17 mouse cellular contexts compared by ENCODE assay signal in the genomic region with DNA sequence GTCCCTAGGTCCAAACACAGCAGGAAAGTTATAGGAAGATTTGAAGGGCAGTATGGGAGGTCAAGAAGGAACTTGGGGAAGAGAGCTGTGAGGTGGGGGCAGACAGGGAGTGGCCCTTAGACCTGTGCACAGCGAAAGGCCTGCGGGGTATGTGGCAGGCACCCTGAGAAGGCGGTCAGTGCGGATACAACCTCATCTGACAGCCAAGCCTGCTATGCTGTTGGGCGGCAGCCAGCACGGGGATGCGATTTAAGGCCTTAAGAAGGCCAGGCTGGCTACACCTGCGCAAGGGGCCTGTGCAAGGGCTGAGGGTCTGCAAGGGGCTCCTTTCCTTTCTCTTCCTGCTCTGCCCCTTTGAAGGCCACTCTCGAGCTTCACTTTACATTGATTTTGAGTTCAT.
DNase-seq lines count a peak whose midpoint lies in the region; ATAC-seq and TF ChIP-seq lines count a peak whose summit lies in the region.
"Had no signal": no experiment of that assay in that cellular context is flagged by ENCODE, and none has a peak within 500 bp of the region (broad histone marks: within the 10 kb centered on the region; RNA-seq: fewer than 3 reads in every experiment).

No protein-coding gene starts in this region.

- no peaks in the 10 kb centered on the region for H3K27me3 ChIP-seq in forebrain, embryonic 13.5 days
- no peaks in the 10 kb centered on the region for H3K27me3 ChIP-seq in forebrain, embryonic 12.5 days
- H3K27me3 ChIP-seq in intestine, postnatal 0 days (replicated peaks; ENCODE audit: control insufficient read depth, insufficient read depth, low read length): no peaks in the 10 kb centered on the region
- H3K27me3 ChIP-seq in intestine, embryonic 15.5 days (replicated peaks): no peaks in the 10 kb centered on the region
- H3K27me3 ChIP-seq: Patski had no signal

- no peaks in the 10 kb centered on the region for H3K9me3 ChIP-seq in forebrain, embryonic 13.5 days (replicated peaks)
- no peaks in the 10 kb centered on the region for H3K9me3 ChIP-seq in forebrain, embryonic 12.5 days
- H3K9me3 ChIP-seq in intestine, postnatal 0 days (ENCODE audit: control insufficient read depth): no peaks in the 10 kb centered on the region
- no peaks in the 10 kb centered on the region for H3K9me3 ChIP-seq in intestine, embryonic 15.5 days
- H3K9me3 ChIP-seq: hindbrain, embryonic 10.5 days had no signal

- H3K27ac ChIP-seq in forebrain, embryonic 13.5 days: no peak overlapping the region
- H3K27ac ChIP-seq in forebrain, embryonic 12.5 days: no peak overlapping the region
- no peak overlapping the region; the same call in 1 of the 2 replicates for H3K27ac ChIP-seq in intestine, postnatal 0 days (ENCODE audit: low read depth, low read length)
- H3K27ac ChIP-seq in intestine, embryonic 15.5 days: no peak overlapping the region
- H3K27ac ChIP-seq: hindbrain, embryonic 10.5 days; liver, embryonic 14.5 days had no signal

- H3K4me2 ChIP-seq in forebrain, embryonic 13.5 days: no peak overlapping the region
- no peak overlapping the region for H3K4me2 ChIP-seq in forebrain, embryonic 12.5 days
- H3K4me2 ChIP-seq in intestine, postnatal 0 days (replicated peaks; ENCODE audit: low read depth): no peak overlapping the region
- no peak overlapping the region for H3K4me2 ChIP-seq in intestine, embryonic 15.5 days (replicated peaks)

- H3K9ac ChIP-seq in forebrain, embryonic 13.5 days: no peak overlapping the region
- H3K9ac ChIP-seq in forebrain, embryonic 12.5 days: no peak overlapping the region
- H3K9ac ChIP-seq in intestine, postnatal 0 days (ENCODE audit: low read depth, low read length): no peak overlapping the region
- H3K9ac ChIP-seq in intestine, embryonic 15.5 days: no peak overlapping the region
- H3K9ac ChIP-seq: liver, embryonic 14.5 days had no signal

- ATAC-seq in forebrain, embryonic 13.5 days: peak; percentile 38; the same call in 1 of the 2 replicates
- ATAC-seq in forebrain, embryonic 12.5 days (ENCODE audit: low FRiP score): no peak
- ATAC-seq in intestine, postnatal 0 days: peak; percentile 17; the same call in 1 of the 2 replicates
- ATAC-seq in intestine, embryonic 15.5 days: no peak
- ATAC-seq: lung, postnatal 0 days; Patski had no signal

- WGBS in forebrain, embryonic 13.5 days: 89% methylated on average over 9 of the region's 9 CpGs
- 95% methylated on average over 9 of the region's 9 CpGs for WGBS in forebrain, embryonic 12.5 days
- WGBS in intestine, postnatal 0 days: 85% methylated on average over 9 of the region's 9 CpGs
- WGBS in intestine, embryonic 15.5 days: 87% methylated on average over 9 of the region's 9 CpGs

- DNase-seq in cerebellum, adult 11 months: peak; percentile 72
- peak; percentile 80 to 88 for DNase-seq in cerebellum, postnatal 10 days
- DNase-seq in thymus, postnatal 14 days: no peak
- DNase-seq in liver: no peak
- DNase-seq: B cell, adult 2 months; gastrocnemius, postnatal 36 days; kidney, adult 11 months; layer of hippocampus, postnatal 36 days; retina, postnatal 1 day had no signal

- H3K4me3 ChIP-seq in forebrain, embryonic 13.5 days: no peak overlapping the region
- no peak overlapping the region for H3K4me3 ChIP-seq in forebrain, embryonic 12.5 days (replicated peaks)
- no peak overlapping the region for H3K4me3 ChIP-seq in intestine, postnatal 0 days (ENCODE audit: low read depth, low read length)
- no peak overlapping the region for H3K4me3 ChIP-seq in intestine, embryonic 15.5 days (replicated peaks)
- H3K4me3 ChIP-seq: hindbrain, embryonic 10.5 days had no signal

- peaks cover 13% of the 10 kb centered on the region; the same call in 1 of the 2 replicates for H3K4me1 ChIP-seq in forebrain, embryonic 13.5 days
- H3K4me1 ChIP-seq in forebrain, embryonic 12.5 days: no peaks in the 10 kb centered on the region
- H3K4me1 ChIP-seq in intestine, postnatal 0 days (replicated peaks; ENCODE audit: control insufficient read depth, insufficient read depth, low read length): no peaks in the 10 kb centered on the region
- H3K4me1 ChIP-seq in intestine, embryonic 15.5 days (replicated peaks): 0 out of 2 replicates have a peak, but pooled peaks cover 6% of the 10 kb centered on the region
- H3K4me1 ChIP-seq: hindbrain, embryonic 10.5 days had no signal

- no peaks in the 10 kb centered on the region for H3K36me3 ChIP-seq in forebrain, embryonic 13.5 days (ENCODE audit: poor library complexity, severe bottlenecking)
- H3K36me3 ChIP-seq in forebrain, embryonic 12.5 days (replicated peaks): no peaks in the 10 kb centered on the region
- no peaks in the 10 kb centered on the region for H3K36me3 ChIP-seq in intestine, postnatal 0 days (ENCODE audit: control insufficient read depth, insufficient read depth)
- no peaks in the 10 kb centered on the region for H3K36me3 ChIP-seq in intestine, embryonic 15.5 days

- TF ChIP-seq CTCF in intestine, postnatal 0 days (IDR thresholded peaks at IDR 0.05; ENCODE audit: low read depth): no peak

Comparison
In these comparisons a context has a peak if more than half of its experiments do, and no peak if none do; other contexts are left out.
1. ATAC-seq: peak in forebrain, embryonic 13.5 days (single experiment) and intestine, postnatal 0 days (single experiment); none in forebrain, embryonic 12.5 days (single experiment) and intestine, embryonic 15.5 days (single experiment).
2. DNase-seq: peak in cerebellum, adult 11 months (single experiment) and cerebellum, postnatal 10 days (2 of 2); none in thymus, postnatal 14 days (single experiment) and liver (single experiment).